Mouse (Mus musculus) liver, embryonic 13.5 days (tissue): ENCODE measurements around the gene Chaf1a. TPM values are rescaled to one million over a fixed set of nuclear protein-coding genes. Genes with fewer than 3 reads are reported as not detected.
A peak's percentile ranks its signal among the peaks of the same experiment; 100 is the strongest.

Experiments used
- ATAC-seq: fragments of 200-750 bp; cut with Nextera tagmentation; 2 replicates; pipeline ENCODE4 v1.8.0; 2017; ENCODE audit warnings: low read depth, mild to moderate bottlenecking, moderate number of reproducible peaks, moderate library complexity
- DNase-seq: peaks from one replicate; pipeline ENCODE4 v3.0.0; 2022
- H3K27ac ChIP-seq: fragments of 300-500 bp; sonication (generic); 2 replicates; pipeline ENCODE4 v1.5.1; 2015; ENCODE audit warnings: moderate library complexity, mild to moderate bottlenecking, inconsistent platforms
- H3K27me3 ChIP-seq: fragments of 300-500 bp; sonication (generic); 2 replicates; pipeline ENCODE4 v1.6.1; 2015; ENCODE audit warnings: mild to moderate bottlenecking, inconsistent platforms
- H3K36me3 ChIP-seq: fragments of 300-500 bp; sonication (generic); 2 replicates; pipeline ENCODE4 v1.6.1; 2015; ENCODE audit warnings: mild to moderate bottlenecking, inconsistent platforms
- H3K4me1 ChIP-seq: fragments of 300-500 bp; sonication (generic); replicated peaks from 2 replicates; pipeline ENCODE4 v1.6.1; 2015; ENCODE audit warnings: inconsistent platforms
- H3K4me2 ChIP-seq: fragments of 300-500 bp; sonication (generic); 2 replicates; pipeline ENCODE4 v1.6.1; 2015; ENCODE audit warnings: inconsistent platforms, mild to moderate bottlenecking, moderate library complexity
- H3K4me3 ChIP-seq: fragments of 300-500 bp; sonication (generic); replicated peaks from 2 replicates; pipeline ENCODE4 v1.5.1; 2015; ENCODE audit warnings: mild to moderate bottlenecking, inconsistent platforms
- H3K9ac ChIP-seq: fragments of 300-500 bp; sonication (generic); 2 replicates; pipeline ENCODE4 v1.6.1; 2015; ENCODE audit warnings: mild to moderate bottlenecking, inconsistent platforms
- H3K9me3 ChIP-seq: fragments of 300-500 bp; sonication (generic); replicated peaks from 2 replicates; pipeline ENCODE4 v1.6.1; 2016; ENCODE audit warnings: inconsistent platforms
- WGBS: fragments of 180-500 bp; shearing (Covaris S2); methylation state at CpG from one replicate; pipeline ENCODE4 v1.1.7; 2015; ENCODE audit not compliant: insufficient replicate concordance; 5-methylcytosine and 5-hydroxymethylcytosine counted together
- polyA plus RNA-seq: library from polyadenylated mRNA; unstranded; fragments of >200 nt; fragmentation: Nextera tagmentation; extraction: Ambion mirVana; gene quantifications from 2 replicates; pipeline ENCODE4 v1.2.1, GENCODE M21; 2015

Chaf1a gene
- polyA plus RNA-seq, 1 experiment from 2014 or later, result 19.8 TPM

DNA sequence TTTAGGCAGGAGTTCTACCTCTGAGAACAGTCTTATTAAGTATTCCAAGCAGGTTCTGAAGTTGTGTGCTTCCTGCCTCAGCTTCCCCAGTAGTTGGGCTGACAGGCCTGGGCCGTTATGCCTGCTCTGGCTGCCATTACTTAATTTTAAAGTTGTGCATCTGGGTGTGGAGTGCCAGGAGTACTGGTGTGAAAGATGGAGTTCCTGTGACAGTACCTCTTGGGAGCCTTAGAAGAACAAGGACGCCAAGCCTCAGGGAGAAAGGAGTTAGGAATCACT is 30.3 kb upstream of the Chaf1a start:
- ATAC-seq (no peak), DNase-seq (no peak)
- H3K4me1 ChIP-seq, result peaks cover 42% of the 10 kb centered on the region
- H3K9ac ChIP-seq, result peak overlapping the region; percentile 75
- H3K36me3 ChIP-seq, result peaks cover 9% of the 10 kb centered on the region; the same call in 1 of the 2 replicates
- no peak overlapping the region for H3K27ac ChIP-seq
- peak overlapping the region; percentile 77 for H3K4me3 ChIP-seq
- peak overlapping the region; percentile 97 for H3K4me2 ChIP-seq
- 56% methylated on average over 2 of the region's 2 CpGs for WGBS
- H3K27me3 ChIP-seq, result peaks cover 8% of the 10 kb centered on the region
- no peaks in the 10 kb centered on the region for H3K9me3 ChIP-seq

DNA sequence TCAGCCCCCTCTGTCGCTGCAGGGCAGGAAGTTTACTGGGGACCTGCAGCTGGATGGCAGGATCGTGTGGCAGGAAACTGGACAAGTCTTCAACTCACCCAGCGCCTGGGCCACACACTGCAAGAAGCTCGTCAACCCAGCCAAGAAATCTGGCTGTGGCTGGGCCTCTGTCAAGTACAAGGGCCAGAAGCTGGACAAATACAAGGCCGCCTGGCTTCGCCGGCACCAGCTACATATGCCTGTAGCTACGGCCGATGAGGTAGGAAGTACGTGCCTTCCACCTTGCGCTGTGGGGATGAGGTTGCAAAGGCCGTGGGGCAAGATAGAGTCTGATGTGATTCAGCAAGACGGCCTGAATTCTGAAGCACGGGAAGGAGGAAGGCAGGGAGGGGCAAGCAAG is 30.0 kb upstream of the Chaf1a start:
- H3K27ac ChIP-seq, result no peak overlapping the region
- H3K27me3 ChIP-seq, result peaks cover 6% of the 10 kb centered on the region
- peak overlapping the region; percentile 97 for H3K4me2 ChIP-seq
- DNase-seq (no peak), ATAC-seq (no peak)
- peaks cover 42% of the 10 kb centered on the region for H3K4me1 ChIP-seq
- WGBS, result 61% methylated on average over 14 of the region's 14 CpGs
- no peak overlapping the region for H3K9ac ChIP-seq
- H3K36me3 ChIP-seq, result peaks cover 12% of the 10 kb centered on the region
- H3K9me3 ChIP-seq, result no peaks in the 10 kb centered on the region
- H3K4me3 ChIP-seq, result peak overlapping the region; percentile 77

DNA sequence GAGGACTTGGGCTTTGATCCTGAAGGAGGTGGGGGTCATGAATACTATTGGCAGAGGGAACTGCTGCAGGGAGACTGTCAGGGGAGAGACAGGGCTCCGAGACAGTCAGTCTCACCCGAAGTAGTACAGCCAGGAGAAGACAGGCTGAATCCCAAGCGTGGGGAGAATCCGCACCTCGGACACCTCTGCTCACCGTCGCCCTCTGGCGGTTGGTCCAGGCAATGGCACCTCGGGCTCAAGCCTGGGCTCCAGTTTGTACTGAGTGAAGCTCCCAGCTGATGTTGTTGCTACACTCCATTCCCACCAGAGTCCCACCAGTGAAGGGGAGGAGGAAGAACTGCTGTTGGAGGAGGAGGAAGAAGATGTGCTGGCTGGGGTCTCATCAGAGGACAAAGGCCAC is 29.6 kb upstream of the Chaf1a start:
- Histone ChIP-seq H3K27ac (no peak overlapping the region), H3K4me1 (peaks cover 42% of the 10 kb centered on the region), H3K9ac (no peak overlapping the region), H3K36me3 (peaks cover 17% of the 10 kb centered on the region), H3K4me2 (peak overlapping the region; percentile 97; the same call in 1 of the 2 replicates), H3K9me3 (no peaks in the 10 kb centered on the region), H3K4me3 (no peak overlapping the region), H3K27me3 (peaks cover 3% of the 10 kb centered on the region; the same call in 1 of the 2 replicates)
- no peak for ATAC-seq
- peak; percentile 68 for DNase-seq
- 3% methylated on average over 9 of the region's 9 CpGs for WGBS

DNA sequence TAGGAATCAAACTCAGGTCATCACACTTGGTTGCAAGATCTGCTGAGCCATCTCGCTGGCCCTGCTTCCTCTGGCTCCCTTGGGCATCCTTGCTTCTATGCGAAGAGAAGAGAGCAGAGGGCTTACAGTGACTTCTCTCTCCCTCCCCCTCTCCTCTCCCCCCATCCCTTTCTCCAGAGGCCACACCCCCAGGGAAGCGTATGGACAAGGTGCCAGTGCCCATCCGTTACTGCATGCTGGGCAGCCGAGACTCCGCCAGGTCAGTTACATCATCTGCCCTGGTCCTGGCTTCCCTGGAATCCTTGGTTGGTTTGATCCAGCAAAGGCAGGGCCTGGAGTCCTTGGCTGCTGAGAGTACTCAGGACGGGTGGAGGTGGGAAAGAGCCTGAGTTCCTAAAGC is 28.8 kb upstream of the Chaf1a start:
- H3K4me1 ChIP-seq, result peaks cover 36% of the 10 kb centered on the region
- H3K9me3 ChIP-seq, result no peaks in the 10 kb centered on the region
- H3K9ac ChIP-seq, result no peak overlapping the region
- DNase-seq (no peak), ATAC-seq (no peak)
- H3K4me3 ChIP-seq, result no peak overlapping the region
- peaks cover 3% of the 10 kb centered on the region; the same call in 1 of the 2 replicates for H3K27me3 ChIP-seq
- no peak overlapping the region for H3K4me2 ChIP-seq
- H3K27ac ChIP-seq, result no peak overlapping the region
- 79% methylated on average over 7 of the region's 7 CpGs for WGBS
- peaks cover 24% of the 10 kb centered on the region for H3K36me3 ChIP-seq

DNA sequence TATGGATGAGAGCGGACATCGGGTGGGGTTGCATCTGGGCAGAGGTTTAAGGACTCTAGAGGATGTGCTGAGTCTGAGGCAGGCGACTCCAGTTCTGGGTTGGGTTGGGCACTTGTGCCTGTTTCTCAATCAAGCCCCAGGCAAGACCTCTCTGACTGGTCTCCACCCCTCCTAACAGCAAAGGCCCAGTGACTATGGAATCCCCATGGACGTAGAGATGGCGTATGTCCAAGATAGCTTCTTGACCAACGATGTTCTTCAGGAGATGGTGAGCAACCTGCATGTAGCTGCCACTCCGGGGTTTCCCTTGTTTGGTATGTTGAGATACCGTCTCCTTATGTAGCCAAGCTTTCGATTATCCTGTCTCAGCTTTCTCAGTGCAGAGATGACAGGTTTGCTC is 24.9 kb upstream of the Chaf1a start:
- 85% methylated on average over 9 of the region's 9 CpGs for WGBS
- peaks cover 63% of the 10 kb centered on the region for H3K36me3 ChIP-seq
- H3K4me1 ChIP-seq, result peaks cover 6% of the 10 kb centered on the region
- H3K4me3 ChIP-seq, result no peak overlapping the region
- no peak for ATAC-seq
- peaks cover under 1% of the 10 kb centered on the region; the same call in 1 of the 2 replicates for H3K27me3 ChIP-seq
- no peak overlapping the region for H3K27ac ChIP-seq
- H3K9me3 ChIP-seq, result no peaks in the 10 kb centered on the region
- no peak overlapping the region for H3K9ac ChIP-seq
- H3K4me2 ChIP-seq, result no peak overlapping the region
- DNase-seq, result no peak

DNA sequence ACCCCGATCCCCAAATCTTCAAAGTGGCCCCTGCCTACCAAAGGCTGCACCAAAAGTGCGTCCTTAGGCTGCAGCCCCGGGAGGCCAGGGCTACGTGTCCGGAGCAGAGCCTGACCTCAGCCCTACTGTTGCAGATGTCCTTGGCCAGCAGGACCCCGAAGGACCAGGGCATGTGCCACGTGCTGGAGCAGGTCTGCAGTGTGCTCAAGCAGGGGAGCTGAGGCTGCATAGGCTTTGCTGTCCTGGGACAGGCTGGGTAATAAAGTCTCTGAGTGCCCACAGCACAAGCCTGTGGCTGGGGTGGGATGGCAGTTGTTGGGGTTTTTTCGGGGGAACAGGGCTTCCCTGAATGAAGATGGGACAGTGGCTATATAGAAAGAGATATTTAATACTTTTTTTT is 23.9 kb upstream of the Chaf1a start:
- no peak overlapping the region for H3K27ac ChIP-seq
- no peaks in the 10 kb centered on the region for H3K27me3 ChIP-seq
- H3K36me3 ChIP-seq, result peaks cover 66% of the 10 kb centered on the region
- 0 out of 2 replicates have a peak, but pooled peaks cover 3% of the 10 kb centered on the region for H3K4me1 ChIP-seq
- ATAC-seq (no peak), DNase-seq (no peak)
- no peaks in the 10 kb centered on the region for H3K9me3 ChIP-seq
- WGBS, result 77% methylated on average over 8 of the region's 8 CpGs
- H3K4me3 ChIP-seq, result no peak overlapping the region
- H3K4me2 ChIP-seq, result no peak overlapping the region
- no peak overlapping the region for H3K9ac ChIP-seq

DNA sequence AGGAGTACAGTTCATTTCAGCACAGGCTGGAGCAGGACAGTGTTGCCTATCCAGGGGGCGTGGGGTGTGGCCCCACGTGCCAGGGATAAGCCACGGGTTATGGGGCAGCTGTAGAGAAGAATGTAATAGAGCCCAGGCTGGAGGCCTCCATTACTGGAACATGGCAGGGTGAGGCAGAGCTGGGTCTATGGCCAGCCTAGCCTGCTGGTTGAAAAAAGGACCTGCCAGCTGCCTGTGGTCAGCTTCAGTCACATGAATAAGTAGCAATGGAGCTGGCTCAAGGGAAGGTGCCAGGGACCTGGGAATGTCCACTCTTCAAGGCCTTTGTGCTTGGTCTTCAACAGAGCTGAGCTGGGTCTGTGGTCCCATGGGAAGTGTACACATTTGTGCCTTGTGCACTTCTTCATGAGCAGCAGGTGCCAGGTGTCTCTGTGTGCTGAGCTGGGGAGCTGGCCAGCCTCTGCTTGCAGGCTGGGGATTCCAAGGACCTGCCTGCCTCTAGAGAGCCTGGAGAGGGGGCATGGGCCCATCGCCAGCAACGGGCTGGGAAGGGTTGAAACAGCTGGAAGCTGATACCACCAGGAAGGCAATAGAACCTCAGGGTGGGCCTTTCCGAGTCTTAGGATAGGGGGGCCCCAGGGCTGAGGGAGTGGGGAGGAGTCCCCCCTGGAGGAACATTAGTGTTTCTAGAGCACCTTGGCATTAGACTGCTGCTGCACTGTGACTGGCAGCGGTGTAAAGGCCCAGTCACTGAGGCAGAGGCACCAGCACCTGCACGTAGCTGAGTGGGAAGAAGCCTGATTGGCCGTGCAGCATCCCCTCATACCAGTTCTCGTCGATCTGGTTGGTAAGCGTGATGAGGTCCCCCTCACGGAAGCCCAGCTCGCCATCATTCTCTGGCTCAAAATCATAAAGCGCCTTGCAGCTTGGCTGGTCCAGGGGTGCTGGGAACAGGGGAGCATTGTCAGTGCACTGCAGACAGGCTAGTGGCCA is 23.1 kb upstream of the Chaf1a start:
- Histone ChIP-seq H3K36me3 (peaks cover 66% of the 10 kb centered on the region), H3K27me3 (no peaks in the 10 kb centered on the region), H3K9ac (no peak overlapping the region), H3K9me3 (no peaks in the 10 kb centered on the region), H3K27ac (no peak overlapping the region), H3K4me2 (no peak overlapping the region), H3K4me1 (peaks cover 8% of the 10 kb centered on the region), H3K4me3 (no peak overlapping the region)
- ATAC-seq (no peak), DNase-seq (no peak)
- WGBS, result 82% methylated on average over 15 of the region's 15 CpGs

DNA sequence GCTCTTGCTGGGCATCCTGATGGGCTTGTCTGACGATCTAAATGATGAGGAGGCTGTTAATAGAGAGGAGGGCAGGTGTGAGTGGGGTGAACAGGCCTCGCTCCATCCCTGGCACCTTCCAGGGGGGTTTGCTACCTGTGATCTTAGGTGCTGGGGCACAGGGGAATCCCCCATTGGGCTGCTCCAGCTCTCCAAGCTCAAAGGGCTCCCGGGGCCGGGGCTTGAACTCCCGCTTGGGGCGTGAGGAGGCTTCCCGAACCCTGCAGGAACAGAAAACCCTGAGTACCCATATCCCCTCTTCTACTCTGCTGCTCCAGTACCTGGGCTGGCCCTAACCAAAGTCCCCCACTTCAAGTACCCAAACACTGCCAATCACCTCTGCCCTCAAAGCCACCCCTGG is 22.4 kb upstream of the Chaf1a start:
- peaks cover 73% of the 10 kb centered on the region for H3K36me3 ChIP-seq
- H3K4me3 ChIP-seq, result no peak overlapping the region
- H3K4me1 ChIP-seq, result peaks cover 16% of the 10 kb centered on the region
- DNase-seq, result no peak
- no peak for ATAC-seq
- no peaks in the 10 kb centered on the region for H3K9me3 ChIP-seq
- 95% methylated on average over 7 of the region's 7 CpGs for WGBS
- H3K27ac ChIP-seq, result no peak overlapping the region
- H3K9ac ChIP-seq, result no peak overlapping the region
- H3K27me3 ChIP-seq, result no peaks in the 10 kb centered on the region
- no peak overlapping the region for H3K4me2 ChIP-seq

DNA sequence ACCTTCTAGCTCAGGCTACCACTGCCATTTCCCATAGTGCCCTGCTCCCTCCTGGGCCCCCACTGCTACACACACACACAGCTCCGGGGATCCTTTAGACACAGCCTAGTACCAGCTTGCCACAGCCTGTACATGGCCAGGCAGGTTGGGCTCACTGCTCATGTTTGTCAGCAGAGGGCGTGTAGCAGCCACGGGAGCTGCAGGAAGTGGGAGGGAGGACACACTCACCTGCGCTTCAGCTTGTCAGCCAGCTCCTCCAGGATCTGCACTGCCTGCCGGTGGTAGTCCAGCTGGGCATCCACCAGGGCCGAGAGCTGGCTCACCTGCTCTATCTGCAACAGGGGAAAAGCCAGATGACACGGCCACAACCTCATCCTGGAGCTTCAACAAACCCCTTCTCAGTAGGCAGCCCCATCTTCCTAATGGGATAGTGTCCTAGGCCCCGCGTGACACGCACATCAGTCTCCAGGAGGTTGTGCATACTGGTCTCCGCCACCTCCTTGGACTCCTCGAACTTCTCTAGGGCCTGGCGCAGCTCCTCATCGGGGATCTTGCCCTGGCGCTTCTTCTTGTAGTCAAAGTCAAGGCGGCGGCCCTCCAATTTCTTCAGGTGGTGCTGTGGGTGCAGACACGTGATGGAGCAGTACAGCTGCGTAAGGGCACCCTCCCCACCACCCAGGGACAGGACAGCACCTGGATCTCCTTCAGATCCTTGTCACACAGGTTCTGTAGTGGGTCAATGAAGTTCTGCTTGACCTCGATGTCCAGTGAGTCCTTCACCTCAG is 21.7 kb upstream of the Chaf1a start:
- peak; percentile 18; the same call in 1 of the 2 replicates for ATAC-seq
- peaks cover 74% of the 10 kb centered on the region for H3K36me3 ChIP-seq
- no peak overlapping the region for H3K9ac ChIP-seq

DNA sequence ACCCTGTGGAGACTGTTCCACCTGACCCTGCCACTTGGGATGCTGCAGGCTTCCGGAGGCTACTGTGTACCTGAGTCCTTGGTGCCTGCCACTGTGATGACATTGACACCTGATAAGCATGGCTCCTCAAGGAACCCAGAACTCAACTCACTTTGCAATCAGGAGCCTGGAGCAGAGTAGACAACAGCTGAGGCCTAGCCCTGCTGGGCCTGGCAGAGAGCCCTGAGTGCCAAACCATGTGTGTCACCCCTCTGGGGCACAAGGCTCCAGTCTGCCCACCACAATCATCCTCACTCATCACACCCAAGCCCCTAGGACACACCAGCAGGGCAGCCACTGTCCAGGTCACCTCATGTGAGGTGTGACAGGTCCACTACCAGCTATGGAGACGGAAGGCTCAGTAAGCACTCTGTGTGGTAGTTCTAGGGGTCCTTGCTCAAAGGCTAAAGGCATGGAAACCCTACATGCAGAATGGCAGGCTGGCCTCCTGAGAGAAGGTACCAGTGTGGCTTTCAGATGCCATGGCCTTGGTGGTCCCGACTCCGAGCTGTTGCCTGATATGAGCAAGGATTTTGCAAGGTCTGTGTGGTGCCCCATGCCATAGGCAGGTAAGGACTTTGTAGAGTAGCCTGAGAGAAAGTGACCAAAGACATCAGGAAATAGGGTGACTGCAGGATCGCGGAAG is 19.7 kb upstream of the Chaf1a start:
- peaks cover 72% of the 10 kb centered on the region for H3K36me3 ChIP-seq
- no peaks in the 10 kb centered on the region for H3K27me3 ChIP-seq
- no peak overlapping the region for H3K4me2 ChIP-seq
- no peaks in the 10 kb centered on the region for H3K9me3 ChIP-seq
- DNase-seq, result no peak
- no peak overlapping the region for H3K4me3 ChIP-seq
- H3K4me1 ChIP-seq, result peaks cover 42% of the 10 kb centered on the region
- H3K27ac ChIP-seq, result no peak overlapping the region
- 86% methylated on average over 6 of the region's 6 CpGs for WGBS
- no peak for ATAC-seq
- H3K9ac ChIP-seq, result no peak overlapping the region

More for the DNA sequence above, 21.7 kb upstream of the Chaf1a start:
- WGBS, result 74% methylated on average over 20 of the region's 20 CpGs
- H3K27me3 ChIP-seq, result no peaks in the 10 kb centered on the region
- no peak overlapping the region for H3K4me3 ChIP-seq
- no peak overlapping the region for H3K4me2 ChIP-seq
- DNase-seq, result no peak
- H3K27ac ChIP-seq, result no peak overlapping the region
- no peaks in the 10 kb centered on the region for H3K9me3 ChIP-seq
- peaks cover 23% of the 10 kb centered on the region for H3K4me1 ChIP-seq
